Mouse (Mus musculus) kidney, postnatal 10 days (tissue): ENCODE measurements around the gene Pnliprp1.
A peak's percentile ranks its signal among the peaks of the same experiment; 100 is the strongest.

Experiments used
- DNase-seq: peaks from one replicate; pipeline ENCODE4 v3.0.0; 2021; ENCODE audit warnings: mixed read lengths

The Pnliprp1 gene

DNA sequence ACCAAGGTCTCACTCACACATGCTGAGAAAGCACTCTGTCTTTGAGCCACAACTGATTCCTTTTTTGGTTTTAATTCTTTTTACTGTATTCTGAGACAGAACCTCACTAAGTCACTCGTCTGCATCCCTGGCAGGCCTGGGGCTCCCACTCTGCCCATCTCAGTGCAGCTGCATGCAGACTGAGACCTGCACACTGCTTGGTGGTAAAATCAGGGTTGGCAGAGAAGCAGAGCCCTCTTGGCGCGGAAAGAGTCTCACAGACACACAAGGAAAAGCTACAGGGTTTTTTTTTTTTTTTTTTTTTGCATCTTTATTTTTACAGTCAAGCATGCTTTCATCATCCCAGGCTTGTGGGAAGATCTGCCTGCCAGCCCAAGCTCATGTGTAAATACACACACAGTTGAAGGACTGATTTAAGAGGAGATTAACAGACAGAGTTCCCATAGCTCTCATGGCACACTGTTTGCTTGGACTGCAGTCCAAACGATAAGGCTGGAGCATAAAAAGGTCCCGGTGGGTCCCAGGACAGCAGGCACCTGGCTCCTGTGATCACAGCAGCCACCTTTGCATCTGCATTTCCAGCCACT, at the start of gene Pnliprp1:
Gene Pnliprp1 (plus strand): TSS at position 443 of the 587 bp plus-strand sequence.
- no peak for DNase-seq

DNA sequence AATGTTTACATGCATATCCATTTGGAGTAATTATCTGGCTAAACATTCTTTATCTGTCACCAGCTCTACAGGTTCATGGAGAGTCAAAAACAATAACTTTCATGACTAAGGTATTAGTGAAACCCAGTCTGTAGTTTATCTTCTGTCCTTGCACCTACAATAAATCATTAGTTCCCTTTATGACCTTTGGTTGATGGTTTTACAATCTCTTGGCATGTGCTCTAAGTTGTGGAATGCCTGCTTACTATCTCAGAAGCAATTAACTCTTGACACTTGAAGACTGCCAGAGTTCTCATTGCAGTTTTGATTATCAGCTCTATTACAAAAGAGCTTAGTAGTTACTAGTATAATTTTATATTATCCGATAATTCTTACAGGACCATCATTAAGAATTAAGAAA, 39.8 kb upstream of the Pnliprp1 start:
- no peak for DNase-seq

DNA sequence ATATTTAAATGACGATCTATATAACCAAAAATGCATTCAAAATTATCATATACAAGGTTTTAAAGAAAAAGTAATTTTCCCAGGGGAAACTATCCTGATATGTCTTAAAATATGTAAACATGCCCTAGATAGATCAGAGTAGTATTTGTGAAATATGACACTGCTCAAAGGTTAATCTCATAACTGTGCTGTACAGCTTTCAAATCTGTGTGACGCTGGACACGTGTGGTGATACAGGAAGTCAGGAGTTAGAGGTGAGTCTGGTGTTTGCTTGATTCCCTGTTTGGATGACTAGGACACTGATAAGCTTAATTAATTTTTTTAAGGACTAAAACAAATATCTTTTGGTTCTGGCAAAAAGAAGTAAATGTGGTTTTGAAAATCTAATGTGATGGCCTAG, 33.4 kb upstream of the Pnliprp1 start:
- DNase-seq, result no peak

DNA sequence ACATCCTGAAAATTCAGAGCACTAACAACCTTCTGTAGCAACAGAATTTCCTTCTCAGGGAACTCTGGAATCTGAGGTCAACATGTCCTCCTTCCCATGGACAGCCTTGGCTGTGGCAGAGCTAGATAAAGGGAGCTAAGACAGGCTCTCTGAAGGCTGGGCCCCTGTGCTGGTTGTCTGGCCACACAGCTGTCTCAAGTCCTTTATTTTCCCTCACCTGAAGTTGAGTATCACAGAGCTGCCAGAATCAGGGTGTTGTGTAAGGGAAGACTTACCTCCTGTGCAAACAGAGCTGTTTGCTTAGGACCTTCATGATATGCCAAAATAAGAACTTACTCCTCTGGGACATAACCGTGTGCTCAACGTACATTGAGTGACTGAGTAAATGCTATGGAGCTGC, 32.5 kb upstream of the Pnliprp1 start:
- no peak for DNase-seq

DNA sequence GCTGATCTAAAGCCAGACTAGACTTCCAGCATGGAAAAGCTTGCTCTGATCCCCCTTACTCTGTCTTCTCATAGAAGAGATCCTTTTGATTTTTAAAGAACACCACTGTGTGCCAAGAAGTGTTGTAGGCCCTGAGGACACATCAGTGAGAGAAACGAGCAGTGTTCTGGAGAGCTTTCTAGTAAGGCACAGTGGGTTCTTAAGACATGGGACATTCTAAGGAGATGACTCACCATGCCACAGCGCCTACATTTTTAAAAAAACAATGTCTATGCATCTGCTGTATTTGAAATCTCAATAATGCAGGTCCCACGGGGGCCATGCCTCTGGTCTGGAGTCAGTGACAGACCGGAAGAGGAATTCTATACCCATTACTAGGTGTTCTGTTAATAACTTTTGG, 24.1 kb upstream of the Pnliprp1 start:
- no peak for DNase-seq

DNA sequence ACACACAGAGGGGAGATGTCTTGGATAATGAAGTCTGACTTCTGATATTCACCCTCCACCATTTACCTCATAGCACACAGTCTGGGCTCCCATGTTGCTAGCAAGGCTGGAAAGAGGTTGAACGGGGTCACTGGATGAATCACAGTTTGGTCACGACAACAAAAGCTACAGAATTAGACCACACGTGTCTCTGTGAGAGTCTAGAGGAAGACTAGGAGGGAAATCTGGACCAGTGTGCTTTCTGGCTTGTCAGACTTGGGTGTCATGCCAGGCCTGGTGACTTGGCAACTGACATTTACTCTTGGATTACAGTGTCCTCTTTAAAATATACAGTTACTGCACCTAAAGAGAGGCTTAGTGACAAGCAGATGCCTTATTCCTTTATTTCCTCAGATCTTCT, 20.1 kb upstream of the Pnliprp1 start:
- DNase-seq, result no peak

DNA sequence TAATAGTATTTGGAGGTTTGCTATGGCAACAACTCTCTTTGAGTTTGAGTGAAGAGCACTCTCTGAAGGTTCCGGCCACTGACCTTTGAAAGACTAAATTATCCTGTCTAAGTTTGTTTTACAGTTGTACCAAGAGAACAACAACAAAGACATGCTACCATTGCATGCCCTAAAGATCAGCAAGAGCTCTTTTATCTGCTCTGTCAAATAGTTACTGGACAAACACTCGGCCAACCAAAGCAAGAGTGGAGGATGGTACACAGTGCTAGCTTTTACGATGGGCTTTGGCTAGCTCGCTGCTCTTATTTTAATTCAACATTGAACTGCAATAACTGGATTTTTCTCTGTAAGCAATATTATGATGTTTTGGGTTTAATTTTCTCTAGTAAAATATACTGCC, 10.8 kb upstream of the Pnliprp1 start:
- no peak for DNase-seq

DNA sequence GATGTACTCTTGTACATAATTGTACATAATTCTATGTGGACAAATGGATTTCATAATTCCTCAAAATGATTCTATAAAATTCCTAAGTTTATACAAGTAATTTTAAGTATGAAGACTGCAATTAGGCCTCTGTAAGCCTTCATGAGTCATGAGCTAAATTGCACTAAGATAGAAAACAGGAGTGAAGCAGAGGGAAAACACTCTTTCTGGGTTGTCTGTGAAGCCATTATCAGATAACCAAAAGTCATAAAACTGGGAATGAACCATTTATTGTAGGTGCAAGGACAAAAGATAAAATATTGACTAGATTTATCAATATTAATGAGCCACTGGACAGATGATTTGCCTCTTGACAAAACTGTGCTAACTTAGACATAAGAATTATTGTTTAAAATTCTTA, 8.2 kb upstream of the Pnliprp1 start:
- DNase-seq, result no peak

DNA sequence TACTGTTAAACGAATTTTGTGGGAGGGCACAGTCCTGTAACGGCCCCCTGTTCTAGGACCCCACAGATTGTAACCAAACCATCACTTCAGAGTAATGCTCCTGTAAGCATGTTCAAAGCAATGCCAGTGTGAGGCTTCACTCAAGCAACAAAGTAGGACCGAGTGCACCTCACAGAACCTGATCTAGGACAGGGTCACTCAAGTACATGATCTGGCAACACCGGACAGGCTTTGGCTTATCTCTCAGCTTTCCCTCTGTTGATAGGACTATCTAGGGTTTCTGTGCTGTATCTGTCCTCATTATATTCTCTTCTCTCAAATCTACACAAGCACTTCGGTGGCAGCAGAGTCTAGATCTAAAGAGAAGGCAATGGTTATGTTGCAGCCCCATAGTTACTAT, 2.1 kb upstream of the Pnliprp1 start:
- no peak for DNase-seq

DNA sequence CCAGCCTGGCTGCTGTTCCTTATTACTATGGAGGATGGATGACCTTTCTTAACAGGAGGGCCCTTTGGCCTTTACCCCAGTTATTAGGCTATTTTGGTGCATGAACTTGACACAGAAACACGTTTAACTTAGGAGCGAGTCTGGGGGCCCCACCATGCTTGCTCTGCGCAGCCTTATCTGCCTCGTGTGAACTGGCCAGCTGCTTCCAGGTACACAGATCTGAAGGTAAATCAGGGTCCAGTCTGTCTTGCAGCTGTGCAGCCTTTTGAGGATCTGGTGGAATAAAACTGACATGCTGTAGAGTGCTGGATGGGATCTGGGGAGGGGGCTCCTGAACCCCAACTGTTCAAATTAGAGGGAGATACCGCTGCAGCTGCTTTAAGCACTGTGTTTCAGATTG, 931 bp upstream of the Pnliprp1 start:
- DNase-seq, result no peak

DNA sequence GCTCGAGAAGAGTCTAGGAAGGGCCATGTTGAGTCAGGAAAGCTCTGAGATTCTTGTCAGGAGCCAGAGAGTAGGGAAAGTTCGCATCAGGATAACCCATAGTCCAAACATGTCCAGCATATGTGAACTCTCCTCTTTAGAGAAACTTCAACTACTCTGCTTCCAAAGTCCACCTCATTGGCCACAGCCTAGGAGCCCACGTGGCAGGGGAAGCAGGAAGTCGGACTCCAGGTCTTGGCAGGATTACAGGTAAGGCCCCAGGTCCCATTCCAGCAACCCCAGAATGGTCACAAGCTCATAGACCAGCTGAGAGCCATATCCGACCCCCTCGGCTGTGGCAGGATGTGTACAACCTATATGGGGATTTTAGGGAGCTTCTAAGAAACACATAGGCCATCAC, 4.5 kb downstream of the Pnliprp1 start:
- DNase-seq, result no peak

DNA sequence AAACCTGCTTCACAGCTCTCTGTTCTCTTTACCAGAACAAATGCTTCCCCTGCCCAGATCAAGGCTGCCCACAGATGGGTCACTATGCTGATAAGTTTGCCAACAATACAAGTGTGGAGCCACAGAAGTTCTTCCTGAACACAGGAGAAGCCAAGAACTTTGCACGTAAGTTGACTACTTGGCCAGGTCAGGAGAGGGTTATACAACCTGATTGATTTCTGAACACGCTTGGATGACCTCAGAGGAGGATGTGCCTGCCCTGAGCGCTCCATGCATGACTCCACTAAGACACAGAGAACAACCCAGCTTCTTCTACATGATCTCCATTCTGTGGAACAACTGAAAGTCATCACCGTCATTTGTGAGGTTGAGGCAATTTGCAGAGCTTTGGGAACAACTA, 9.4 kb downstream of the Pnliprp1 start:
- DNase-seq, result no peak

DNA sequence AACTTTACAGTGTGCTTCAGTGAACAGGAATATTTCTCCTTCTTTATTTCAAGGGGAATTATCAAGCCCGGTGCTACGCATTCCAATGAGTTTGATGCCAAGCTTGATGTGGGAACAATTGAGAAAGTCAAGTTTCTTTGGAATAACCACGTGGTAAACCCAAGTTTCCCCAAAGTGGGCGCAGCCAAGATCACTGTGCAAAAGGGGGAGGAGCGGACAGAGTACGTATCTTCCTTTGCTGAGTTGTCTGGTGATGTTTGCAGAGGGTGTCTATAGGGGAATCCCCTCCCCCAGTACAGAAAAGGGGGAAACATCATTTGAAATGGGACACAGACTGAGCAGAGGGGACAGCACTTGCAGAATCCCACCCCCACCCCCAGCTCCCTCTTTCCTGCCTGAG, 12.3 kb downstream of the Pnliprp1 start:
- DNase-seq, result no peak

DNA sequence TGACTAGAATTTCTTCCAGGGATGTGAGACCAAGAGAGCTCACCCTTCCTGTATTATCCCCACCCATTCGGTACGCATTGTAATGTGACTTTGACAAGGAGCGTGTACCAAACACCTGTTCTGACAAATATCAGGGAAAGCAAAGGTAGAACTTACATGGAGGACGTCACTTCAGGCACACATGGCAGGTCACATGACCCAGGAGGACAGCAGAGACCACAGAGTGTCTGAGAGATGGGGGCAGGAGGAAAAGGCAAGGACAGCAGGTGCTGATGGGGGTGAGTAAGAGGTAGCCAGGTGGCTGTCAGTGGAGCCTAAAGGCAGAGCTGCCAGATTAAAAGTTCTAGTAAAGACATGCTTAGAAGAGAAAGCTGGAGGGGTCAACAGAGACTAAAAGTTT, 14.0 kb downstream of the Pnliprp1 start:
- no peak for DNase-seq

DNA sequence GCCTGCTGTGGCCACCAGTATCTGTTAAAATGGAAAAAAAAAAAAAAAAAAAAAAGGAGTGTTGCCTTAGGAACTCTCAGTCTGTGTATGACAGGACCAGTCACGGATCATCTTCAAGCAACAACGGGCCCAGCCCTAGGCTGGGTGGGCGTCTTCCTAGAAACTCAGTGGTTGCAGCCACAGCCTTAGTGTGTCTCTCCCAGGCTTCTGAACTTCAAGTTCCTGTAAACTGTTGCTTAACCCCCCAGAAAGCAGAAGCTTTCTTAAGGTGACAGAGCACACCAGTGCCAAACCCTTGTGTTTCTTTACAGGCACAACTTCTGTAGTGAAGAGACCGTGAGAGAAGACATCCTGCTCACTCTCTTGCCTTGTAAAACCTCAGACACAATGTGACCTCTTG, 15.0 kb downstream of the Pnliprp1 start:
- DNase-seq, result no peak

DNA sequence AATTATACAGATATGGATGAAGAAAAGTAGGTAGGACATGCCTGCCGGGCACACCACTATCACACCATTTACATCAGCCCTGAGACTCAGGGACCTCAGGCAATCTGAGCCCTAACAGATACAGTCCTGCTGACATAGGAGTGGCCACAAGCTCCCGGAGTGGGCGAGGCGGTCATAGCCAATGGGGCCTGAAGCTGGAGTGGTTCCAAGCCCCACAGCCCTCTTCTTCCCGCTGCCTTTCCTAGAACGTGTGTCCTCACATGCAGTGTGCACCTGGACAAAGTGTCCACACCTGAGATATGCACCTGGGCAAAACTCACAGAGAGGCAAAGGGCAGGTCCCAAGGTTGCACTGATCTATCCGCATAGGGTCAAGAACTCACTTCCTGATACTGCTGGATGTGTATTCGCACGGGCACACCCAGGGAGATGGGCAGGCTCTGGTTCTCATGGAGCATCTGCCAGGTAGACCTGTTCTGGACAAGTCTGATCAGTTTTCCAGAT, 18.9 kb downstream of the Pnliprp1 start:
- DNase-seq, result no peak

DNA sequence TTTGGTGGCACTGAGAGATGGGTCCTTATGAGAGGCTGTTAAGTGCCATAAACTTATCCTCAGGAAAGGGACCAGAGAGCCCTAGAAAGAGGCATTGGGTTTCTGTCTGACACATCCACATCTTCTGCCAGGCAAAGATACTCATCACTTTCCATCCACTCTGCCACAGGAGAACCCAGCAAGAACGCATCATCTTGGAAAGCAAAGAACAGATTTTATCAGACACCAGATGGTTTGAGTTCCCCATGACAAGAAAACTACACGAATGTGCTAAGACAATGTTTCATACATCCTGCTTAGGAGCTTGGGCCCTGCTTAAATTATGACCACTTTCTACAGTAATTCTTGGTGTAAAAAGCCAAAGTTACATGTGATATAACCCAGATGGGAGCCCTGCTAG, 22.1 kb downstream of the Pnliprp1 start:
- DNase-seq, result no peak

DNA sequence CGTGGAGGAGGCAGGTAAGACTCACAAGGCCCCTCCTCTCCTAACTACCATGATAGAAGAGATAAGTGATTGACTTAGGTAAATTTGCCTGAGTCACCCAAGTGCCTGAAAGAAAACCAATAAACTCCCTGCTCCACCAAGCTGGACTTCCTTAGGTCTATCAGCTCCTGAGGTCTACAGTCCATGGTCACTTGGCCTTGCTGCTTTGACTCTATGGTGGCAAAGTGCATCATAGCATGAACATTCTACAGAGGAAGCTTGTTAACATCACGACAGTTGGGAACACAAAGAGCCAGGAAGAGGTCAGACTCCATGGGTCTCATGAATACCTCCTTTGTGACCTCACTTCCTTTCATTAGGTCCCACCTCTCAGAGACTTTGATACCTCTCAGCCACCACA, 22.8 kb downstream of the Pnliprp1 start:
- no peak for DNase-seq

DNA sequence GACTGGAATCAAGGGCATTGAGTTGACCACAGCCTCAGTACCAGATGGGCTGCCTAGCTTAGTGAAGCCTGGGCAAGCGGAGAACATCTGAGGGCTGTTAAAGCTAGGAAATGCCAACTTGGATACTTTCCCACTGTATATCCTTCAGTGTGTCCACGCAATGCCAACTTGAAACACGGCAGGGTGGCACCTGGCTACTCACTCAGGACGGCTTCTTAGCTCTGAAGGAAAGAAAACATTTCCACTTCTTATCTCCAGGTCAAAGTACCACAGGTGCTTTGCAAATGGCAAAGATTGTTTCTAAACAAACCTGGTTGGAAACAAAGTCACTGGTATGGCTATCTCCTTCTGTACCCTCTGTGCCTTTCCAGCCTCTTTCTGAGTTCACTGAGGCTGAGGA, 30.2 kb downstream of the Pnliprp1 start:
- DNase-seq, result no peak

DNA sequence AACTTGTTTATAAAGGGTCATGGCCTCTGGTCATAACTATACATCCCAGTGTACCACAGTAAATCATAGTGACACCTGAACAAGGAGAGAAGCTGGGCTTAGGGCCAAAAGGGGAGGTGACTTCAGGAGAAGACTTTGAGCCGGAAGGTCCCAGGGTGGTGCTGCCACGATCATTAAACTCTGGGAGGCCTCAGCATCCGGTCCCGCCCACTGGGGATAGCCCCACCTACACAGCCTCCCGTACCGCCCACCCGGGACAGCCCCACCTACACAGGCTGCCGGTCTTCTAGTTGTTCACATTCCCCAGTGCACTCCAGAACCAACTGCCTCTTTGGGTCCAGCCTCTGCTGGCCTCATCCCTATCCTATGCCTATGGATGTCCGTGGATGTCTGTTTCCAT, 30.7 kb downstream of the Pnliprp1 start, which contains the start of gene Pnliprp2:
Gene Pnliprp2 (plus strand): TSS at position 297 of the 400 bp plus-strand sequence.
- peak; percentile 79 for DNase-seq

DNA sequence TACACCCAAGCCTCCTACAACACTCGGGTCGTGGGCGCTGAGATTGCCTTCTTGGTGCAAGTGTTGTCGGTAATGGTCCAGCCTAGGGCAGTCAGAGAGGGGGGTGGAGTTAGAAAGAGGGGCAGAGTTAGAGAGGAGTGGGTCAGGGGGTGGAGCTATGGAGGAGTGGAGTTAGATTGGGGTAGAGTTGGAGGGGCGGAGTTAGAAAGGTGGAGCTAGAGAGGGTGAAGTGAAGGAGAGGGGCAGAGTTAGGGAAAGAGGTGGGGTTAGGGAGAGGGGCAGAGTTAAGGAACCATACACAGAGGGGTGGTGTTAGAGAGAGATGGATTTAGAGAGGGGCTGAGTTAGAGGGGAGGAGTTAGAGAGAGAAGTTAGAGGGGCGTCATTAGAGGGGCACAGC, 33.6 kb downstream of the Pnliprp1 start:
- no peak for DNase-seq

DNA sequence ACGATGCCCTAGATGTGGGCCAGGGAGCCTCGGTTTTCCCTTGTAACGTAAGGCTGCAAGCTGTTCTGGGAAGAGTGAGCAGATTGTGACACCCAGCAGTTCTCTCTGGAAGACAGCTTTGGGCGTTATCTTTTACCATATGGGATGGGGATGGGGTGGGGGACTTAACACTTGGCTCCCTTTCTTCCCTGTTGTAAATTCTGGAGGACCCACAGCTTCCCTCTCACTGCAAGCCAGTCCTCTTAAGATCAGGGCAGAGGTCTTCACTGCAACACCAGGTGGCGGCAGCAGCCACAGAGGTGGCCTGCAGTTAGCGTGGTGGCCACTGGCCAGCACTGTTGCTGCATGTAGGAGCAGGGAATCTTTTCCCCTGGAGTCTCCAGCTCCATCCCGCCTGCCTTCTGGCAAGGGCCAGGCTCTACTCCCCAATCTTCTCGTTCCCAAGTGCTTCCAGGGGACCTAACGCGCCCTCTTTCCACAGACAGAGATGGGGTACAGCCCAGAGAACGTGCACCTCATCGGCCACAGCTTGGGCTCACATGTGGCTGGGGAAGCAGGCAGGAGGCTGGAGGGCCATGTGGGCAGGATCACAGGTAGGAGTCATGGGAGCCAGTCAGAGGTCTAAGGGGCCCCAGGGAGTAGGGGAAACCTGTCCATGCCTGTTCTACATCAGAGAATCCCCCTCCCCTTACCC, 34.3 kb downstream of the Pnliprp1 start:
- peak; percentile 84 for DNase-seq

DNA sequence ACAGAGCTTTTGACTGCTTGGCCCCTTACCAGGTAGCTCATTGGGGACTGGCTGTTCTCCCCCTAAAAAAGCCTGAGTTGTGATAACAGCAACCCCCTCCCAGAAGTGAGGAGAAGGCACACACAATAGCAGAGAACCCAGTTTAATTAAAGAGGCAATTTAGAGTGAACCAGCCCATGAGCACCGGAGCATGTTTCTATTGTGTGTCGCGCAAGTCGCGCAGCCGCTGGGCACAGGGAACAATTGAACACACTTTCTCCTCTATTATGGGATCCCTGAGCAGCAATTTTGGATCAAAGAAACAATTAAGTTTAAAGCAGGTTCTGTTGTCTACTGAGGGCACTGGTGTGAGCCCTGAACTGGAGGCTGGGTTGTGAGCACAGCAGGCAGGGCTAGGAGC, 38.6 kb downstream of the Pnliprp1 start:
- DNase-seq, result no peak

DNA sequence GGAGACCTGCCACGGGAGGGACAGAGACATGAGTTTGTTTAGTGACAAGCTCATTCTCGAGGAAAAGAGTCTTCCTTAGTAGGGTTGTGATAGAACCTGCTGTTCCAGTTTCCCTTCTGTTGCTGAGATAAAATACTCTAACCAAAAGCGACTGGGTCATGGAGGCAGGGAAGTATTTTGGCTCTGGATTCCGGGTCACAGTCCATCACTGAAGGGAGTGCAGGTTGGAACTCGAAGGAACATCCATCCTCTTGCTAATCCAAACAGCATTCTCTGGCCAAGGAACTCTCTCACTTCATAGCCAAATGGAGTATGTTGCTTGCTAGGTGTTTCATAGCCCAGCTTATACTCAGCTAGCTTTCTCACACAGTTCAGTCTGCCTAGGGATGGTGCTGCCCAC, 47.8 kb downstream of the Pnliprp1 start:
- no peak for DNase-seq

DNA sequence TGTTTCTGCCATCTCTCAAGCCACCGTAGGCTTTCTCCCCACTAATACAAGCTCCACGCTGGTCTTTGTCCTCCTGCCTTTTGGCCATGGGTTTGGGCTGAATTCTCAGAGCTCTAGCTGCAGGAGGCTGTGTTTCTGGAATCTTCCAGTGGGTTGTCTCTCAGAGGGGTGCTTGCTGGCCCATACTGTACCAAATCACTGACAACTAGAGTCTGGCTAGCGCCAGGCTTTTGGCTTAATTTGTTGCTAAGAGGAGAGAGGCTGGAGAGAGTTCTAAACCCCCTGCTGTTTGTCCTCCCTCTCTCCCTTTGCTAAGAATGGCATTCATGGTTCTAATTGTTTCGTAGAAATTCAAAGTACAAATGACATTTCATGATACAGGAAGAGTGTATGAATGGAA, 52.9 kb downstream of the Pnliprp1 start:
- no peak for DNase-seq
